Mouse (Mus musculus): Measurements from ENCODE around the gene Dnah10.
"Not testable (repeated sequence)": the region's sequence is repeated elsewhere in the genome, so short reads cannot be mapped to it uniquely, and the experiment has no call there.

Gene Dnah10

GRCm38 (mm10) chr5:124724997-124725396, at the start of gene Dnah10:
Gene Dnah10, plus strand, starts transcription at chr5:124725085.
- in situ Hi-C loops (cut with MboI; ENCODE audit: low sequenced_read_pairs): no loop called here

GRCm38 (mm10) chr5:124713741-124714140, 11.1 kb upstream of the Dnah10 start:
- in situ Hi-C loops (cut with MboI; ENCODE audit: low sequenced_read_pairs): no loop called here

DNA sequence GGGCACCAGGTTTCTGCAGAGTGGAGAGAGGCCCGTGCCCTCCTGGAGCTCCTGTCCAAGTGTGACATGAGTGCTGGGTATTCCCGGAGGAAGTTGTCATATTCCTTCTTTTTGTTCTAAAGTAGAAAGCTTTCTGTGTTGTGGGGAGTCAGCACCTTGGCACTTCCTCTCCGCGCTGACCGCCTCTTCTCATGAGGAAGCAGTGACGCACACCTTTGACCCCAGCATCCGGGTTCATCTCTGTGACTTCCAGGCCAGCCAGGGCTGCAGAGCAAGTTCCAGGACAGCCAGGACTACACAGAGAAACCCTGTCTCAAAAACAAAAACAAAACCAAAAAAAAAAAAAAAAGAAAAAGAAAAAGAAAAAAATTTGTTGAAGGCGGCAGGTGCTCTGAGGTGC, 9.8 kb upstream of the Dnah10 start:
- in situ Hi-C loops (cut with MboI; ENCODE audit: low sequenced_read_pairs): no loop called here

DNA sequence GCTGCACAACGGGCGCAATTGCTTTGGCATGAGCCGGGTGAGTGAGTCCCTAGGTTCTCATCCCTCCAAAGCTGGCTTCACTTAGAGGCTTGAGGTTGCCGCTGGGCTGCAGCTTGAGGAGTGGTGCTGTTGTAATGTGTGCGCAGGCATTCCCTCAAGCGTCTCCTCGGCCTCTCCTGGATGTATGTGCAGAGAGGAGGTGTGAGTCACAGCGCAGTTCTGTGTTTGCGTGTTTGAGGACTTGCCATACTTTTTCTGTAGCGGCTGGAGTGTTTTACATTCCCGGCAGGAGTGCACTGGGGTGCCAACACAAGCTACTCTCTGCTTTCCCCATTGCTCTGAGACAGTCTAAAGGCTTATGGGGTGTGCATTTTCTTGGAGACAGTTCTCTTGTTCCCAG, 6.9 kb upstream of the Dnah10 start:
- in situ Hi-C loops (cut with MboI; ENCODE audit: low sequenced_read_pairs): no loop called here

DNA sequence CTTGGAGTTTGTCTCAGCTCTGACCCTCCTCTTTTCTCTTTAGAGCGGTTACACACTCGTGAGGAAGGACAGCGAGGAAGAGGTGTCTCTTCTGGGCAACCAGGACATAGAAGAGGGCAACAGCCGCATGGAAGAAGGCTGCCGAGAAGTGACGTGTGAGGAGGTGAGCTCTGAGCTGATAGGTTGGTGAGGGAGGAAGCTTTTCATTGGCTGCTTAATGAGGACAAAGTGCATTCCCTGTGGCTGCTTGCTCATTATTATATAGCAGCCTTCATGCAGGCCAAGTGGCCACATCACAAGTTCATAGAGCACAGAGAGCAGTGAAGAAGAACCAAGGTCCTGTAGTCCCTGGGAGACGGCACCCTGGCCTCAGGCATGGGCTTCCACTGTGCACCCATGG, 6.5 kb upstream of the Dnah10 start:
- in situ Hi-C loops (cut with MboI; ENCODE audit: low sequenced_read_pairs): no loop called here

DNA sequence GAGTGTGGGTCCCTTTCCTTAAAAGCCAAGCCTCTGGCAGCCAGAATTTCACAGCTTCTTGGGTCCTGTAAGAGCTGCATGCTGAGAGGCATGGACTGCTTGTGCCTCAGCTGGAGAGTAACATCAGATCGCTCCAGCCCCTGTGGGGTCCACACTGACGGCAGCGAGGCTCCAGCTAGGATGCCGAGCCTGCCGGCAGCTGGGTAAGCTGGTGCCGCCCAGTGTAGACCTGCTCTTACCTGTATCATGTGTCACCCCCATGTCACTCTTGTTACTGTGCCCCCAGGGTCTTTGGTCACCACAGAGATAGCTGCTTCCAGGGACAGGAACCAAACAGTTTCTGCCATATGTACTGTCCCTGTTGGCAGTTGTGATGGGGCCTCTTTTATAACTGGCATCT, 1.8 kb upstream of the Dnah10 start:
- in situ Hi-C loops (cut with MboI; ENCODE audit: low sequenced_read_pairs): no loop called here

GRCm38 (mm10) chr5:124729662-124730206, 4.8 kb downstream of the Dnah10 start:
- in situ Hi-C loops (cut with MboI; ENCODE audit: low sequenced_read_pairs): no loop called here

DNA sequence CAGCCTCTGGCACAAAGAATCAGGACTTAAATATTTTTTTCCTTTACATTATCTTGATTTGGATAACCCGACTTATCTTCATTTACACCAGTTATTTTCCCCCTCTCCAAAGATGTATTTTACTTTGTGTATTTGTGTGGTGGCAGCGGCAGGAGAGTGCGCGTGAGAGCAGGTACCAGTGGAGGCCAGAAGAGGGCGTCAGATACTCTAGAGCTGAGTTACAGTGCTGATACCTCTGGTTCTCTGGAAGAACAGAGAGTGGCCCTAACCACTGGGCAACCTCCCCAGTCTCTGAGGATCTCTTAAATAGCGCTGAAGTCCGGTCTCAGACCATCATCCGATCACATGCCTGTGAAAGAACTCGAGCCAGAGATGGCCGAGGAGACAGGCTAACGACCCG, 9.1 kb downstream of the Dnah10 start:
- in situ Hi-C loops (cut with MboI; ENCODE audit: low sequenced_read_pairs): no loop called here

DNA sequence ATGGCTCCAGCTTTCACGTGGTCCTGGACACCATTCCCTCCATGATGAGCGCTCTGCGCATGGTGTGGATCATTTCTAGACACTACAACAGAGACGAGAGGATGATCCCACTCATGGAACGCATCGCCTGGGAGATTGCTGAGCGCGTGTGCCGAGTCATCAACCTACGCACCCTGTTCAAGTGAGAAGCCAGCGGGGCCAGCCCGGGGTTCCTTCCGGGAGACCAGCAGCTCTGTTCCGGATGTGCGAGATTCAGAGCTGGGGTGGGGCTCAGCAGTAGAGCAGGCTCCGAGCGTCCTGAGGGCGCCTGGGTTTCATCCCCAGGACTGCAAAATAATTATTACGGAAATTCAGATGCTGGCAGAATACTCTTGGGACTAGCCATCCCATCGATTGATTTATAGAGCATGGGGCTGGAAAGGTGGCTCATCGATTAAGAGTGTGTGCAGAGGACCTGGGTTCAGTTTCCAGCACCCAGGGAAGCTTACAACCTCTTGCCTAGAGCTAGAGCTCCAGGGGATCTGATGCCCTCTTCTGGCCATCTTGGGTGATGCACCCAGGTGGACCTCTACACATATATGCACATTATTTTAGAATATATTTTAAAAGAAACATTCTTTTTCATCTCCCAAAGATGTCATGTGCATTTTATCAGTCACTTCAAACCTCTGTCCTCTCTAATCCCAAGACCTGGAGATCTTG, 17.2 kb downstream of the Dnah10 start:
- in situ Hi-C loops (cut with MboI; ENCODE audit: low sequenced_read_pairs): no loop called here

DNA sequence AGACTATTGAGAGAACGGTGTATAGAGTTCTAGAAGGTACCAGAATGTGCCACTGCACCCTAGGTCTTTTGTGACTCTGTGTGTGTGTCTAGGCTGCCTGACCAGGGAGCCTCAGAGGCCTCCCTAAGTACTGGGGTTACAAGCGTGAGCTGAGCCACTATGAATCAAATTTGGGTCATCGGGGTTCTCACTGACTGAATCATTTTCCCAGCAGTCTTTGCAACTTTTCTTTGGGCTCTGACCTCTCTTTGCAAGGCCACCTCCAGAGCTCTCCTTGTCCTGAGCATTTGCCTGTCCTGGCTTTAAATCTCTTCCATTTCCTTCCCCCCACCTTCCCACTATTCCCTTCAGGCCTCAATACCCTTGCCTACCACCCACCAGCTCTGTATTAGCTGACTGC, 19.0 kb downstream of the Dnah10 start:
- in situ Hi-C loops (cut with MboI; ENCODE audit: low sequenced_read_pairs): no loop called here

DNA sequence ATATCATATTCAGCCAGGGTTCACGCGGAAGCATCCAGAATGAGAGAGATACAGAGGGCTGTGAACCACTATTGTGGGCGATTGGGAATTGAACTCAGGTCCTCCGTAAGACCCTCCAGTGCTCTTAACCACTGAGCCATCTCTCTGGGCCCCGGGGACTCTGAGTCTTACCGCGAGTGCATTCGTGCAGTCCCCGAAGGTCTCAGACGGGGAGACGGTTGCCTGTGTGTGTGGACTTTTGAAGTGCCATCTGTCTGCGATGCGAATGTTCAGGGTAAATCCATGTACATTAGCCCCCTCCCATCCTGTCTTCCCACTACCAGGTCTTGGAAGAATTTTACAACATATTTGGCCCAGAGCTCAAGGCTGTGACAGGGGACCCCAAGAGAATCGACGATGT, 21.3 kb downstream of the Dnah10 start:
- in situ Hi-C loops (cut with MboI; ENCODE audit: low sequenced_read_pairs): no loop called here

DNA sequence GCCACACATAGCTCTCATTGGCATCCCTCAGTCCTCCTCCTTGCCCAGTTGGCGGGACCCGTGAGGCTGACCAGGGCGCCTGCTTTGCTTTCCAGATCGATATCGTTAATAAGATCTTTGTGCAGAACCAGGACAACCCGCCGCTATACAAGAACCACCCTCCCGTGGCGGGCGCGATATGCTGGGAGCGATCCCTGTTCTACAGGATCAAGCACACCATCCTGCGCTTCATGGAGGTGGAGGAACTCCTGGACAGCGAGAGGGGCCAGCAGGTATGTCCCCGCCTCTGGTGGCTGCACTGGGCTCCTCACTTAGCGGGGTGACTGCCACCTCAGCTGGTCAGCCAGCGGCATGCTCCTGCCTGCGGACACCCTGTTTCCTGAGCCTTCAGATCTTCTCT, 23.4 kb downstream of the Dnah10 start:
- in situ Hi-C loops (cut with MboI; ENCODE audit: low sequenced_read_pairs): no loop called here

DNA sequence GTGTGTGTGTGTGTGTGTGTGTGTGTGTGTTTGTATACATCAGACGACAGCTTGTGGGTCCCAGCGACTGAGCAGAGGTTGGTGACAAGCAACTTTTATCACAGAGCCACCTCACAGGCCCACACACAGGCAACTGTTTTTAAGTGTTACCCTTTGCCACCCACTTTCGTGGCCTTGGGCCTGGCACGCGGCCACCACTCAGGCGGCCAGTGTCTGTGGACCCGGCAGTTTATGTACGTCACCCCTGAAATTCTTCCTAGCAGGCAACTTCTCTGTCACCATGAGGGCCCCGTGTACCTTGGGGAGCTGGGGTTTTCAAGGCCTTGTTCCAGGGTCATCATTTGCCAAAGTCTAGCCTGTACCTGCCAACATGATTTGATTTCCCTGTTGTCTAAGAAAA, 26.8 kb downstream of the Dnah10 start:
- in situ Hi-C loops (cut with MboI; ENCODE audit: low sequenced_read_pairs): no loop called here

GRCm38 (mm10) chr5:124761011-124761410, 36.1 kb downstream of the Dnah10 start:
- in situ Hi-C loops (cut with MboI; ENCODE audit: low sequenced_read_pairs): no loop called here

DNA sequence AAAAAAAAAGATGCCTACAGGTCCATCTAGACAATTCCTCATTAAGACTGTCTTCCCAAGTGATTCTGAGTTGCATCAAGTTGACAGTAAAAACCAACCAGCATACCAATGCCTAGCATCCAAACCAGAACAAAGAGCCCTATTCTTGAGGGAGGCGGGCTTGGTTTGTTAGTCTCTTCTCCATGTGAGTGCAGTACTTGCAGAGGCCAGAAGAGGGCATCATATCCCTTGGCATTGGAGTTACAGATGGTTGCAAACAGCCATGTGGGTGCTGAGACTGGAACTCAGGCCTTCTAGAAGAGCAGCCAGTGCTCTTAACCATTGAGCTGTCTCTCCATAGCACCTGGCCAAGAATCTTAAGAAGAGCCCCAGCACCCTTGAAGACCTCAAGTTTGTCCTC, 36.9 kb downstream of the Dnah10 start:
- in situ Hi-C loops (cut with MboI; ENCODE audit: low sequenced_read_pairs): no loop called here

- in situ Hi-C loops (cut with MboI; ENCODE audit: low sequenced_read_pairs): no loop called here
These were observed 49.7 kb downstream of the Dnah10 start for GRCm38 (mm10) chr5:124774552-124774951.

- in situ Hi-C loops (cut with MboI; ENCODE audit: low sequenced_read_pairs): not testable (repeated sequence)
These were observed 51.4 kb downstream of the Dnah10 start for GRCm38 (mm10) chr5:124776289-124776688.

DNA sequence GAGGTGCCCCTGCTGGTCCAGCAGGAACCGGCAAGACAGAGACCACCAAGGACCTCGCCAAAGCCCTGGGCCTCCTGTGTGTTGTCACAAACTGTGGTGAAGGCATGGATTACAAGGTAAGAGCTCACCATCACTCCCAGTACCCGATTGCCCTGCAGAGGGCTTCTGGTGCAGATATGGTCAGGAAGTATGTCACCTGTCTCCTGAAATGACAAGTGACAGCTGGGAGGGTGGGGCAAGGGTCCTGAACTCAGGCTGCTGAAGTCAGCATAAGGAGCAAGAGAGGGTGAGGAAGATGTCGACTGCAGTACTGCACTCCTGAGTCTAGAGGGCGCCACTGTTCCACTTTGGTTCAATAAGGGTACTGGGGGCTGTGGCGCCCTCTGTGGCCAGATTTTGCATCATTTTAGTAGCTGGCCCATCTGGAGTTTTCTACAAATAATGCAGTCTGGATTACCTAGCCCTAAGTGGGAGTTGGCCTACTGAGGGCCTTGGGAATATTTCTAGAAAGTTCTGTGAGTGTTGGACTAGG, 52.4 kb downstream of the Dnah10 start:
- in situ Hi-C loops (cut with MboI; ENCODE audit: low sequenced_read_pairs): no loop called here

DNA sequence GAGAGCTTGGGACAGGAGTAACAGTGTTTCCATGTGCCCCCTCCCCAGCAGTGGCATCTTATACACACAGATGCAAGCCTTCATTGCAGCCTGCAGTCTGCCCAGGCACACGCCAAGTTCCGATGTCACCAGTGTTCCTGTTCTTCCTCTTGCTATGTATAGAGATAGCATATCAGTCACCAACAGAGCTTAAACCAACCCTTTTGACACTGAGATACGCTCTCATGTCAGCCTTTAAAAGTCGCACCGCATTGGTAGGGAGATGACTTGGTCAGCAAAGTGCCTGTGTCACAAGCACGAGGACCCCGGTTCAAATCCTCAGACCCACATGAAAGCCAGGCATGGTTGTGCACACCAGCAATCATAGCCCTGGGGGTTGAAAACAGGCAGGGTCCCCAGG, 55.0 kb downstream of the Dnah10 start:
- in situ Hi-C loops (cut with MboI; ENCODE audit: low sequenced_read_pairs): no loop called here

DNA sequence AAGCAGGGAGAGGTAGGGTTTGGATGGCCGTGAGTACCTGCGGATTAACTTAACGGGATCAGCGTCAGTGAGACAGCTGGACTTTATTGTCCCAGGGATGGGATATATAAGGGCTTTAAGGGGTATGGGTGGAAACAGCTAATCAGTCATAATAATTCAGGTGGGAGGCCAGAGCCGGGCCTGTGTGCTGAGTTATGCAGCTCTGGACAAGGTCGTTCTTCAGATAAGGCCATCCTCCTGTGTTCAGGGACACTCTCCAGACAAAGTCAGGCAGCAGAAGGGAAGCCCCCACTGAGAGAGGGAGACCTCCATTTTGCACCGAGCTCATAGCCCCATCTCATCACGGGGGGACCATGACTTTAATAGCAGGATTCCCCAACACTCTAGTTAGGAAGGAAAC, 56.8 kb downstream of the Dnah10 start:
- in situ Hi-C loops (cut with MboI; ENCODE audit: low sequenced_read_pairs): no loop called here

GRCm38 (mm10) chr5:124785650-124786049, 60.8 kb downstream of the Dnah10 start:
- in situ Hi-C loops (cut with MboI; ENCODE audit: low sequenced_read_pairs): no loop called here

DNA sequence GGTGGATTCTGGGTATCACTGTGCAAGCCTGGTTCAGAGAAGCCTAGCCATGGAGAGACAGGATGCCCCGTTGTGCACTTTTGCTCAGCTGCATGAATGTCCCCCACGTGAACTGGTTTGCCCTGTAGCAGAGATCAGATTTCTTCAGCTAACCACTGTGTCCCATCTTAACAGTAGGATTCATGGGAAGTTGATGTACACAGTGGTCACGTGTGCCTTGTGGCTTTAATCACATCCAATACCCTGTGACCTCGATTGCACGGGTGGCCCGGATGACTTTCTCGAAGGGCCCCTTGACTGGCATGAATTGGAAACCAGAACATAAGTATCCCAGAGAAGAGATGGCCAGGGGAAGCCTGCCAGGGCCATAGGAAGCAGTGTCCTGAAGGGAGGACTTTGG, 67.2 kb downstream of the Dnah10 start:
- in situ Hi-C loops (cut with MboI; ENCODE audit: low sequenced_read_pairs): no loop called here
